Mouse (Mus musculus): ENCODE data around the gene Cldn2. TPM values are rescaled to one million over a fixed set of nuclear protein-coding genes. Genes with fewer than 3 reads are reported as not detected.

Gene Cldn2
- polyA plus RNA-seq, 1 experiment: 1.3 TPM

- TF ChIP-seq CTCF (IDR thresholded peaks at IDR 0.05; ENCODE audit: control insufficient read depth, insufficient read depth, low read length) (no peak), POLR2A (IDR thresholded peaks at IDR 0.05; ENCODE audit: borderline replicate concordance, control insufficient read depth, low read depth, low read length) (no peak)
- WGBS: 42% methylated on average over 3 of the region's 3 CpGs
- Histone ChIP-seq H3K27ac (ENCODE audit: control insufficient read depth, insufficient read depth, low read depth, low read length, poor library complexity) (no peak overlapping the region), H3K4me1 (ENCODE audit: control insufficient read depth, insufficient read depth, low read length) (no peaks in the 10 kb centered on the region; the same call in 1 of the 2 replicates), H3K4me3 (replicated peaks; ENCODE audit: control insufficient read depth, low read depth, low read length) (no peak overlapping the region)
Measured at GRCm38 (mm10) chrX:139812636-139813298, 12.1 kb downstream of the Cldn2 start.

- TF ChIP-seq CTCF (IDR thresholded peaks at IDR 0.05; ENCODE audit: control insufficient read depth, insufficient read depth, low read length) (no peak), POLR2A (IDR thresholded peaks at IDR 0.05; ENCODE audit: borderline replicate concordance, control insufficient read depth, low read depth, low read length) (no peak)
- H3K4me1 ChIP-seq (ENCODE audit: control insufficient read depth, insufficient read depth, low read length): no peaks in the 10 kb centered on the region; the same call in 1 of the 2 replicates
- 26% methylated on average over 9 of the region's 9 CpGs for WGBS
- no peak overlapping the region for H3K27ac ChIP-seq (ENCODE audit: control insufficient read depth, insufficient read depth, low read depth, low read length, poor library complexity)
- no peak overlapping the region for H3K4me3 ChIP-seq (replicated peaks; ENCODE audit: control insufficient read depth, low read depth, low read length)
Measured at GRCm38 (mm10) chrX:139813299-139814002, 12.8 kb downstream of the Cldn2 start.

- H3K4me1 ChIP-seq (ENCODE audit: control insufficient read depth, insufficient read depth, low read length): no peaks in the 10 kb centered on the region; the same call in 1 of the 2 replicates
- TF ChIP-seq POLR2A (IDR thresholded peaks at IDR 0.05; ENCODE audit: borderline replicate concordance, control insufficient read depth, low read depth, low read length) (no peak), CTCF (IDR thresholded peaks at IDR 0.05; ENCODE audit: control insufficient read depth, insufficient read depth, low read length) (no peak)
- whole genome bisulfite sequencing: 18% methylated on average over 8 of the region's 8 CpGs
- no peak overlapping the region for H3K27ac ChIP-seq (ENCODE audit: control insufficient read depth, insufficient read depth, low read depth, low read length, poor library complexity)
- no peak overlapping the region for H3K4me3 ChIP-seq (replicated peaks; ENCODE audit: control insufficient read depth, low read depth, low read length)
Measured at GRCm38 (mm10) chrX:139814018-139814635, 13.5 kb downstream of the Cldn2 start.

GRCm38 (mm10) chrX:139815201-139815600 lies 14.6 kb downstream of the Cldn2 start:
- no peak for TF ChIP-seq POLR2A (IDR thresholded peaks at IDR 0.05; ENCODE audit: borderline replicate concordance, control insufficient read depth, low read depth, low read length)
- TF ChIP-seq CTCF (IDR thresholded peaks at IDR 0.05; ENCODE audit: control insufficient read depth, insufficient read depth, low read length): no peak
- H3K27ac ChIP-seq (ENCODE audit: control insufficient read depth, insufficient read depth, low read depth, low read length, poor library complexity): no peak overlapping the region
- WGBS: 56% methylated on average over 5 of the region's 5 CpGs
- H3K4me3 ChIP-seq (replicated peaks; ENCODE audit: control insufficient read depth, low read depth, low read length): no peak overlapping the region
- H3K4me1 ChIP-seq (ENCODE audit: control insufficient read depth, insufficient read depth, low read length): no peaks in the 10 kb centered on the region; the same call in 1 of the 2 replicates

GRCm38 (mm10) chrX:139825402-139825801 lies 24.8 kb downstream of the Cldn2 start:
- no peak overlapping the region for H3K4me3 ChIP-seq (replicated peaks; ENCODE audit: control insufficient read depth, low read depth, low read length)
- H3K4me1 ChIP-seq (ENCODE audit: control insufficient read depth, insufficient read depth, low read length): no peaks in the 10 kb centered on the region
- H3K27ac ChIP-seq (ENCODE audit: control insufficient read depth, insufficient read depth, low read depth, low read length, poor library complexity): no peak overlapping the region
- TF ChIP-seq POLR2A (IDR thresholded peaks at IDR 0.05; ENCODE audit: borderline replicate concordance, control insufficient read depth, low read depth, low read length) (no peak), CTCF (IDR thresholded peaks at IDR 0.05; ENCODE audit: control insufficient read depth, insufficient read depth, low read length) (no peak)
- 85% methylated on average over 1 of the region's 1 CpGs for WGBS

GRCm38 (mm10) chrX:139826926-139827325 lies 26.3 kb downstream of the Cldn2 start:
- 55% methylated on average over 4 of the region's 4 CpGs for WGBS
- Histone ChIP-seq H3K4me1 (ENCODE audit: control insufficient read depth, insufficient read depth, low read length) (no peaks in the 10 kb centered on the region), H3K27ac (ENCODE audit: control insufficient read depth, insufficient read depth, low read depth, low read length, poor library complexity) (no peak overlapping the region), H3K4me3 (replicated peaks; ENCODE audit: control insufficient read depth, low read depth, low read length) (no peak overlapping the region)
- TF ChIP-seq CTCF (IDR thresholded peaks at IDR 0.05; ENCODE audit: control insufficient read depth, insufficient read depth, low read length) (no peak), POLR2A (IDR thresholded peaks at IDR 0.05; ENCODE audit: borderline replicate concordance, control insufficient read depth, low read depth, low read length) (no peak)

GRCm38 (mm10) chrX:139828363-139829092 lies 27.9 kb downstream of the Cldn2 start:
- Histone ChIP-seq H3K4me1 (ENCODE audit: control insufficient read depth, insufficient read depth, low read length) (no peaks in the 10 kb centered on the region), H3K27ac (ENCODE audit: control insufficient read depth, insufficient read depth, low read depth, low read length, poor library complexity) (no peak overlapping the region), H3K4me3 (replicated peaks; ENCODE audit: control insufficient read depth, low read depth, low read length) (no peak overlapping the region)
- TF ChIP-seq CTCF (IDR thresholded peaks at IDR 0.05; ENCODE audit: control insufficient read depth, insufficient read depth, low read length) (no peak), POLR2A (IDR thresholded peaks at IDR 0.05; ENCODE audit: borderline replicate concordance, control insufficient read depth, low read depth, low read length) (no peak)
- 59% methylated on average over 6 of the region's 6 CpGs for WGBS

GRCm38 (mm10) chrX:139832464-139832863 lies 31.8 kb downstream of the Cldn2 start:
- no peak overlapping the region for H3K4me3 ChIP-seq (replicated peaks; ENCODE audit: control insufficient read depth, low read depth, low read length)
- TF ChIP-seq POLR2A (IDR thresholded peaks at IDR 0.05; ENCODE audit: borderline replicate concordance, control insufficient read depth, low read depth, low read length) (no peak), CTCF (IDR thresholded peaks at IDR 0.05; ENCODE audit: control insufficient read depth, insufficient read depth, low read length) (peak; percentile 53)
- no peaks in the 10 kb centered on the region for H3K4me1 ChIP-seq (ENCODE audit: control insufficient read depth, insufficient read depth, low read length)
- H3K27ac ChIP-seq (ENCODE audit: control insufficient read depth, insufficient read depth, low read depth, low read length, poor library complexity): no peak overlapping the region
- WGBS: 9% methylated on average over 5 of the region's 5 CpGs
